Comparison of ENCODE assay signal across 31 mouse cellular contexts in genomic region chr1:34283502-34283901, GRCm38 (mm10).
DNase-seq lines count a peak whose midpoint lies in the region; ATAC-seq lines count a peak whose summit lies in the region.
"Had no signal": no experiment of that assay in that cellular context is flagged by ENCODE, and none has a peak within 500 bp of the region (broad histone marks: within the 10 kb centered on the region; RNA-seq: fewer than 3 reads in every experiment).

No protein-coding gene starts in this region.

- no peak for ATAC-seq in heart, embryonic 15.5 days (replicated peaks; ENCODE audit: insufficient number of reproducible peaks, insufficient read depth, low FRiP score, low read depth)
- ATAC-seq in liver, embryonic 13.5 days (ENCODE audit: low read depth): peak; percentile 90
- ATAC-seq in megakaryocyte progenitor cell, adult 5-6 weeks (replicated peaks; ENCODE audit: poor library complexity): peak; percentile 92
- no peak for ATAC-seq in intestine, embryonic 15.5 days
- ATAC-seq: forebrain, postnatal 0 days; intestine, postnatal 0 days had no signal

- H3K4me2 ChIP-seq in heart, embryonic 15.5 days: no peak overlapping the region
- H3K4me2 ChIP-seq in liver, embryonic 13.5 days: peak overlapping the region; percentile 23; the same call in 1 of the 2 replicates
- H3K4me2 ChIP-seq in intestine, embryonic 15.5 days (replicated peaks): no peak overlapping the region
- H3K4me2 ChIP-seq: embryonic facial prominence, embryonic 12.5 days; heart, embryonic 12.5 days; hindbrain, embryonic 13.5 days; limb, embryonic 15.5 days; lung, embryonic 15.5 days; midbrain, embryonic 12.5 days; neural tube, embryonic 12.5 days had no signal

- peaks cover 46% of the 10 kb centered on the region for H3K36me3 ChIP-seq in heart, embryonic 15.5 days
- H3K36me3 ChIP-seq in liver, embryonic 13.5 days: peaks cover 7% of the 10 kb centered on the region; the same call in 1 of the 2 replicates
- H3K36me3 ChIP-seq in intestine, embryonic 15.5 days: 0 out of 2 replicates have a peak, but pooled peaks cover 9% of the 10 kb centered on the region

- H3K4me1 ChIP-seq in heart, embryonic 15.5 days (replicated peaks): 0 out of 2 replicates have a peak, but pooled peaks cover 3% of the 10 kb centered on the region
- peaks cover 17% of the 10 kb centered on the region for H3K4me1 ChIP-seq in liver, embryonic 13.5 days (replicated peaks)
- H3K4me1 ChIP-seq in intestine, embryonic 15.5 days (replicated peaks): no peaks in the 10 kb centered on the region
- H3K4me1 ChIP-seq: embryonic facial prominence, embryonic 12.5 days; forebrain, embryonic 10.5 days; heart, embryonic 12.5 days; hindbrain, embryonic 13.5 days; limb, embryonic 10.5 days; lung, embryonic 15.5 days; midbrain, embryonic 12.5 days; neural tube, embryonic 12.5 days had no signal

- no peaks in the 10 kb centered on the region for H3K27me3 ChIP-seq in heart, embryonic 15.5 days
- no peaks in the 10 kb centered on the region for H3K27me3 ChIP-seq in liver, embryonic 13.5 days
- no peaks in the 10 kb centered on the region for H3K27me3 ChIP-seq in intestine, embryonic 15.5 days (replicated peaks)
- H3K27me3 ChIP-seq: embryonic facial prominence, embryonic 12.5 days; heart, embryonic 12.5 days; hindbrain, embryonic 13.5 days; limb, embryonic 15.5 days; lung, embryonic 15.5 days; midbrain, embryonic 12.5 days; neural tube, embryonic 12.5 days had no signal

- peak overlapping the region; percentile 47; the same call in 1 of the 2 replicates for H3K27ac ChIP-seq in heart, embryonic 15.5 days
- H3K27ac ChIP-seq in liver, embryonic 13.5 days: no peak overlapping the region
- H3K27ac ChIP-seq in intestine, embryonic 15.5 days: no peak overlapping the region
- H3K27ac ChIP-seq: embryonic facial prominence, embryonic 12.5 days; forebrain, embryonic 10.5 days; hindbrain, embryonic 13.5 days; limb, embryonic 10.5 days; limb, embryonic 15.5 days; lung, embryonic 15.5 days; midbrain, embryonic 12.5 days; neural tube, embryonic 12.5 days had no signal

- WGBS in heart, embryonic 15.5 days: 35% methylated on average over 7 of the region's 7 CpGs
- WGBS in liver, embryonic 13.5 days (ENCODE audit: insufficient replicate concordance): 18% methylated on average over 7 of the region's 7 CpGs
- WGBS in intestine, embryonic 15.5 days: 82% methylated on average over 7 of the region's 7 CpGs

- no peaks in the 10 kb centered on the region for H3K9me3 ChIP-seq in heart, embryonic 15.5 days (replicated peaks)
- no peaks in the 10 kb centered on the region for H3K9me3 ChIP-seq in liver, embryonic 13.5 days (replicated peaks)
- no peaks in the 10 kb centered on the region for H3K9me3 ChIP-seq in intestine, embryonic 15.5 days
- H3K9me3 ChIP-seq: embryonic facial prominence, embryonic 12.5 days; forebrain, embryonic 10.5 days; heart, embryonic 12.5 days; hindbrain, embryonic 13.5 days; limb, embryonic 10.5 days; limb, embryonic 15.5 days; lung, embryonic 15.5 days; midbrain, embryonic 12.5 days; neural tube, embryonic 12.5 days had no signal

- H3K9ac ChIP-seq in heart, embryonic 15.5 days: no peak overlapping the region
- no peak overlapping the region for H3K9ac ChIP-seq in liver, embryonic 13.5 days
- H3K9ac ChIP-seq in intestine, embryonic 15.5 days: no peak overlapping the region
- H3K9ac ChIP-seq: embryonic facial prominence, embryonic 12.5 days; forebrain, postnatal 0 days; heart, embryonic 12.5 days; hindbrain, embryonic 13.5 days; limb, embryonic 15.5 days; lung, embryonic 15.5 days; midbrain, embryonic 12.5 days; neural tube, embryonic 12.5 days had no signal

- no peak for DNase-seq in heart, adult 18-20 months
- DNase-seq in c-Kit-positive CD71-positive TER-119-positive erythroid progenitor cells, embryonic 14.5 days (ENCODE audit: low spot score): peak; percentile 73
- peak; percentile 48 for DNase-seq in liver, embryonic 13.5 days
- no peak for DNase-seq in cerebellum, postnatal 10 days
- DNase-seq in ovary, postnatal 10 days (ENCODE audit: low spot score): no peak
- DNase-seq: adrenal gland, postnatal 14 days; cerebellum, adult 2 months; cerebellum, postnatal 25 days; embryo, embryonic 11 days; forebrain, postnatal 0 days; gastrocnemius, postnatal 14 days; heart, postnatal 36 days; kidney, adult 9 months; kidney, postnatal 14 days; layer of hippocampus, adult 9-11 months; thymus, adult 18-20 months; thymus, postnatal 25 days had no signal

- H3K4me3 ChIP-seq in heart, embryonic 15.5 days: no peak overlapping the region
- H3K4me3 ChIP-seq in liver, embryonic 13.5 days (replicated peaks): no peak overlapping the region
- no peak overlapping the region for H3K4me3 ChIP-seq in intestine, embryonic 15.5 days (replicated peaks)
- H3K4me3 ChIP-seq: embryonic facial prominence, embryonic 12.5 days; forebrain, embryonic 10.5 days; heart, embryonic 12.5 days; hindbrain, embryonic 13.5 days; limb, embryonic 10.5 days; limb, embryonic 15.5 days; lung, embryonic 15.5 days; midbrain, embryonic 12.5 days; myocyte; neural tube, embryonic 12.5 days had no signal

Comparison
In these comparisons a context has a peak if more than half of its experiments do, and no peak if none do; other contexts are left out.
1. ATAC-seq: peak in liver, embryonic 13.5 days (single experiment) and megakaryocyte progenitor cell, adult 5-6 weeks (single experiment); none in heart, embryonic 15.5 days (single experiment) and intestine, embryonic 15.5 days (single experiment).
2. DNase-seq: peak in c-Kit-positive CD71-positive TER-119-positive erythroid progenitor cells, embryonic 14.5 days (single experiment) and liver, embryonic 13.5 days (single experiment); none in heart, adult 18-20 months (0 of 2), cerebellum, postnatal 10 days (0 of 2) and ovary, postnatal 10 days (single experiment).